Mouse (Mus musculus) layer of hippocampus, adult 9-10 months (tissue): ENCODE measurements around the gene Vmn2r40.
"Not testable (repeated sequence)": the region's sequence is repeated elsewhere in the genome, so short reads cannot be mapped to it uniquely, and the experiment has no call there.

Experiments used
- DNase-seq: peaks from one replicate; pipeline ENCODE4 v3.0.0; 2022; ENCODE audit warnings: low spot score

Gene Vmn2r40

DNA sequence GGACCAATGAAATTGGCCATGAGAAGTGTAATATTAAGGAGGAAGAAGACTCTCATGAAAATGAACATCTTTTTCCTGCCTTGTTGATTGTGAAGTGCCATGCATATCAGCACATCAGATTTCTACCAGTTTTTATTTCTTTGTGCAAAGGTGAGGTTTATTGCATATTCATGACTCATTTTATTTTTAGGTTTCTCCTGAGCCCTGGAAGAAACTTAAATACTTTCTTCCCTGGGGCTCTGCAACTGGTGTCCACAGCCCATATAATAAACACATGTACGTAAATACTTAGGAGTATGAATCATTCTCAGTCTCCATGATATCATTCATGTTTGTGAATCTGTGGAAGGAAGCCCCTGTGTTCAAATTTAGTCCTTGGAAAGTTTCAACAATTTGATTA is at the start of gene Vmn2r40:
Gene Vmn2r40 (minus strand): TSS at position 101 of the 400 bp plus-strand sequence.
- not testable (repeated sequence) for DNase-seq
